Mouse (Mus musculus): ENCODE measurements around the gene Arid5a.
A peak's percentile ranks its signal among the peaks of the same experiment; 100 is the strongest.

Gene Arid5a

GRCm38 (mm10) chr1:36307495-36308280 is at the start of gene Arid5a:
Gene Arid5a, plus strand, starts transcription at chr1:36307733.
- DNase-seq (ENCODE audit: low spot score) = peak; percentile 85

- no peak for DNase-seq (ENCODE audit: low spot score)
Measured at GRCm38 (mm10) chr1:36258631-36259030, 48.9 kb upstream of the Arid5a start.

GRCm38 (mm10) chr1:36259281-36259680 is 48.3 kb upstream of the Arid5a start:
- no peak for DNase-seq (ENCODE audit: low spot score)

DNA sequence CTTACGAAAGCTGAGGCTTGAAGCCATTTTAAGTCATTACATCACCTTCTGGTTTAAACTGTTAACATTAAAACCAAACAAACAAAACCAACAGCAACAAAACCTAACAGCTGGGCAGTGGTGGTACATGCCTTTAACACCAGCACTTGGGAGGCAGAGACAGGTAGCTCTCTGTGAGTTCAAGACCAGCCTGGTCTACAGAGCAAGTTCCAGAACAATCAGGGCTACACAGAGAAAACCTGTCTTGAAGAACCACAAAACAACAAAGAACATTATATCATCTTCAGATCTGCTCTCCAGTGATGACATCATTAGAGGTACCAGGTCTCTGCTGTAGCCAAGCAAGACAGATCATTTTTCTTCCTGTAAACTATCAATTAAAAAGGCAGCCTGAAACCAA is 47.1 kb upstream of the Arid5a start:
- no peak for DNase-seq (ENCODE audit: low spot score)

DNA sequence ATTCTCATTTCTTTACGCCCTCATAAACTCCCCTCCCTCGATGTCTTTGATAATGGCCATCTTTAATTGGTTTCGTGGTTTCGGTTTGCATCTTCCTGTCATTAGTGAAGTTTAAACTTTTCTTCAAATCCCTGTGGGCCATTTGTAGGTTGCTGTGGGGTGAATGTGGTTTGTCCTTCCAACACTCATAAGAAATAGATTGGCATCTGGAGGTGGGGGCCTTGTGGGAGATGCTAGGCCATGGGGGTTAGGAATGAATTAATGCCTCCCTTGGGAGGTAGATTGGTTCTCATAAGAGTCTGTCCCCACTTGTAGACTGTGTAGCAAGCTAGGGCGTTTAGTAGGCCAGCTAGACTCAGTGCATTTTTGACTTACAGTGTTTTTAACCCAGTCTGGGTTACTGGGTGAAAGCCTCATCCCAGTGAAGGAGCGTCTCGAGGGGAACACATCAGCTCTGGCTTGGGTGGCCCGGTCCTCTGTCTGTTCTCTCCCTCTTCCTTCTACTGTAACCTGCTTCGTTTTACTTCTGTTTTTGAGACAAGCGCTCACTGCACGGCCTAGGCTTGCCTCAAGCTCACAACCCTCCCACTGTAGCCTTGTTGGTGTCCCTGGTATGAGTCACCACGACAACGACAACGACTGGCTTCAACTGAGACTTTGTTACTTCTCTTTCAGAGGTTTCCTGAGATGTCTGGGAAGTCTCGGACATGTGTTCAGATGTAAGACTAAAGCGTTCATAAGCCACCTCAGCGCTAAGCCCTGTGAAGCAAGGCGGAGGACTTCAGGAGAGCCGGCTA is 45.6 kb upstream of the Arid5a start:
- DNase-seq (ENCODE audit: low spot score) = no peak

DNA sequence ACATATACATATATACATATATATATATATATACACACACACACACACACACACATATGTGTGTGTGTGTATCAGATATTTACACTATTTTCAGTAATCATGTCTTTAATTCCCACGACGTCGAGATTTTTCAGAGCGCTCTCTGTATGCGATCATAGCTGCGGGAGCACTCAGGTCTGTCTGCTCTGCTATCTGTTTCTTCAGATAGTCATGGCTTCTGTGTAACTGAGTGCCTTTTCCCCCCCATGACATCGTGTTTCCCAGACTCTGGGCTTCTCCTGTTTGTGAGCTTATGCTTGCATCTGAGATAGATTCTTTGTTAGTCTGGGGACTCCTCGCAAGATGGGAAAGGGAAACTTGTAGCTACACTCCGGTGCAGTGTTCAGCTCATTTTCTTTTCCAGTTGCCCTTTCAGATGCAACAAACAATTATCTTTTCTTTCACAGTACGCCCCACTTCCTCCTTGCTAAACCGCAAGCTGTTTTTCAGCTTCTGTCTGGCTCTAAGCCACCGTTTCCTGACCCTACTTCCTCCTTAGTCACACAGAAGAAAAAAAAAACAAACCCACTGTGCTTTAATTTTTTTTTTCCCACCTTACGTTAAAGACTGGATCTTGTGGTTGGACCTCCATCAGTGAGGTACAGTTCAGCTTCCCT is 43.6 kb upstream of the Arid5a start:
- DNase-seq (ENCODE audit: low spot score) = peak; percentile 55

DNA sequence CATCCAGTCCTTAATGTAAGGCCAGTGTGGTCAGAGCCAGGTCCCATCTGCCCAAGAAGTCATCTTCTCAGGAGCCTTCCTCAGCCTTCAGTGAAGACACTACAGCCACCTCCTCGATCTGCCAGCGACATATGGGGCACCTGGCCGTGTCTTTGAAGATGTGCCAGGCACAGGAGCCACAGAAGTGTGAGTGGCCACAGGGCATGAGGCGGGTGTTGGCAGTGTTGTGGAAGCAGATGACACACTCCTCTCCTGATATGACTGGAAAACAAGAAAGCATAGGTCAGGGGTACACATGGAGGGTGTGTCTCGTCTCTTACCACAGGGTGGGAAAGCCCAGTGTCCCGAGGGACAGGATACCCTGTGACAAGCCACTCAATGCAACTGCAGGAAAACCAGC is 41.2 kb upstream of the Arid5a start:
- no peak for DNase-seq (ENCODE audit: low spot score)

GRCm38 (mm10) chr1:36267595-36267994 is 39.9 kb upstream of the Arid5a start:
- DNase-seq (ENCODE audit: low spot score) = no peak

- DNase-seq (ENCODE audit: low spot score) = peak; percentile 54
Measured at GRCm38 (mm10) chr1:36269121-36269795, 38.3 kb upstream of the Arid5a start.

GRCm38 (mm10) chr1:36270666-36271065 is 36.9 kb upstream of the Arid5a start:
- DNase-seq (ENCODE audit: low spot score) = no peak

- no peak for DNase-seq (ENCODE audit: low spot score)
Measured at GRCm38 (mm10) chr1:36271516-36272230, 35.9 kb upstream of the Arid5a start.

GRCm38 (mm10) chr1:36272546-36272945 is 35.0 kb upstream of the Arid5a start:
- DNase-seq (ENCODE audit: low spot score) = peak; percentile 60

GRCm38 (mm10) chr1:36273288-36273687 is 34.2 kb upstream of the Arid5a start:
- peak; percentile 29 for DNase-seq (ENCODE audit: low spot score)

- DNase-seq (ENCODE audit: low spot score) = no peak
Measured at GRCm38 (mm10) chr1:36274455-36274854, 33.1 kb upstream of the Arid5a start, which contains the start of gene Neurl3. Gene Neurl3, minus strand, starts transcription at chr1:36274679.

- no peak for DNase-seq (ENCODE audit: low spot score)
Measured at GRCm38 (mm10) chr1:36275635-36276389, 31.7 kb upstream of the Arid5a start.

- peak; percentile 81 for DNase-seq (ENCODE audit: low spot score)
Measured at GRCm38 (mm10) chr1:36277267-36278060, 30.1 kb upstream of the Arid5a start.

DNA sequence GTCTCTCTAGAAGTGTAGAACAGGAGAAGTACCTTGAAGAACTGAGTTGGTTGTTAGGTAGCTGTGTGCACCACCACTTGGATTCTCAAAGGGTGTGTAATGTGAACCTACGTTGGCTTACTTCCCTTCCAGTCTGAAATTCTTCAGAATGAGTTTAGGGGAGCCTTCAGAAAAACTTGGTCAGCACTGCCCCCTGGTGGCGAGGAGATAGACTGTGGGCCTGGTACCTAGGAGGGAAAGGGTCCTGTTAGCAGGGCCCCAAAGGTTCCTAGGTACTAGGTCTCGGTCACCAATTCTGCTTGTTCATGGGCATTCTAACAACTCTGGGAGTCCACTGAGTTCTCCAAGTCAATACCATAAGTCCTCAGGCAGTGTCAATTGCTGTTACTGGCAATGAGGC is 28.3 kb upstream of the Arid5a start:
- DNase-seq (ENCODE audit: low spot score) = peak; percentile 84

GRCm38 (mm10) chr1:36280938-36281337 is 26.6 kb upstream of the Arid5a start:
- no peak for DNase-seq (ENCODE audit: low spot score)

- DNase-seq (ENCODE audit: low spot score) = no peak
Measured at GRCm38 (mm10) chr1:36281849-36282248, 25.7 kb upstream of the Arid5a start.

DNA sequence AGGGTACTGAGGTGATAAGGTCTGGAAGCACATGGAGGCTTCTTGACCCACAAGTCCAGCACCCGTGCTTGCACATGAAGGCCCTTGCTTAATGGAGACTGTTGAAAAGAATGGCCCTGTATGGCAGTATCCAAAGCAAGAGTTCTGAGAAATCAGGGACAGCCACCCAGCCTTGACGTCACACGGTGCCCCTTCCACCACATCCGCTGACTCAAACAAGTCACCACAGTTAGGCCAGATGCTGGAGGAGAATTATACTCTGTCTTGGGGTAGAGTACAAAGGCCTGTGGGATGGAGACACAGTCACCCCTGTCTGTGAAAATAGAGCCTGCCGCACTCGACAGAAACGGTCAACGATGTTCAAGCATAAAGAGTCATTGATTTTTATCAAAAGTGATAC is 14.1 kb upstream of the Arid5a start:
- DNase-seq (ENCODE audit: low spot score) = no peak
